Mouse (Mus musculus) Muller cell, postnatal 12 days (primary cell): Measurements from ENCODE around the gene Mrpl40.
A peak's percentile ranks its signal among the peaks of the same experiment; 100 is the strongest.
"Not testable (repeated sequence)": the region's sequence is repeated elsewhere in the genome, so short reads cannot be mapped to it uniquely, and the experiment has no call there.

Experiments
- DNase-seq: peaks from one replicate; pipeline ENCODE4 v3.0.0-alpha.2; 2015; ENCODE audit errors: inconsistent ontology term

The Mrpl40 gene

DNA sequence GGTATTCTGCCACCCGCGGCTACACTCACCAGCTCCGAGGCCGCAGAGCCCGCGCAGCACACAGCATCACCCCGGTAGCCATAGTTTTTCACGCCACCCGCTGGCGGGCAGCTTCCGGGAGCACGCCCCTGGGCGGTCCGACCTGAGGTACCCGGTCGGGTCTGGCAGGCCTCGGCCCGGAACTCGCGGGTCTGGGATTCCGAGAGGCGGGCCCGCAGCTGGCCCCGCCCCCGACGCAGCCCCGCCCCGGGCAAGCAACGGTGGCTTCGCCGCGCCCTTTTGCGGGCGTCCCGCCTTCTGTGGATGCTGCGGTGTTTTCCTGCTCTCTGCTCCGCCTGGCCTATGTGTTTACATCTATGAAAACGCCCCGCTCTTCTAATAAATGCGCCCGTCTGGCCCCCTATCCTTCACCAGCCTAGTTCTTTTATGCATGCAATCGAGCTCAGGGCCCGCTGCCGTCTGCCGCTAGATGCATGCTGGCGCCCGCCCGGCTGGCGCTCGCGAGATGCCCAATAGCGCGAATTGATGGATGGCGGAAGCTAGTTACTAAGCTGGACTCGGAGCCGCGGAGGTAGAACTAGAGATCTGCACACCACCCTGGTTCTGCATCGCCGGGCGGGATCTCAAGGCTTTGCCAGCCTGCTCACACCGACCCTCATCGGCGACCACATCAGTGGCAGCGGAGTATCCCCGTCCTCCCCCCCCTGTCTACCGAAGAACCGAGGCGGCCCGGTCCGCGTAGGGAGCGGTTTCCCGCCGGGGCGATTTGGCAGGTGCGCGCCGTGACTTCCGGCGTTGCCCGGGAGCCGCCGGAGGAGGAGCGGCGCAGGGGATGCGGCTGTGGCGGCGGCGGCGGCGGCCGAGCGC lies at the start of gene Mrpl40, which contains the start of gene Hira:
Gene Mrpl40 (minus strand): TSS at position 421 of the 867 bp plus-strand sequence.
Gene Hira (plus strand): TSS at position 596 of the 867 bp plus-strand sequence.
- DNase-seq, result peak; percentile 97

DNA sequence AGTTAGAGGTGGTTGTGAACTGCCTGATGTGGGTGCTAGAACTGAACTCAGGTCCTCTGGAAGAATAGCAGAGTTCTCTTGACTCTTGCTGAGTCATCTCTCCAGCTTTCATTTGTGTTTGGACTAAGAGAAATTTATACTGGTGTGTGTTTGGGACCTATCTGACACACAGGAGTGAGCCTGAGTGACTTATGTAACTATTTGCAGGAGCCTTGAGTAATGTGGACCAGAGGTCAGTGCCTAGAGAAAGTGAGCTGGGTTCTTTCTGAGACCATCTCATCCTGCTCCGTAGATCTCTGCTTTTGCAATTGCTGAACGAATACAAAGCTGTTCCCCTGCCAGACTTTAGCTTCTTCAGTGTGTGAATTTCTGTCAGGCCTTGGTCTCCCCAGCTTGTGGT lies 45.1 kb upstream of the Mrpl40 start:
- no peak for DNase-seq

DNA sequence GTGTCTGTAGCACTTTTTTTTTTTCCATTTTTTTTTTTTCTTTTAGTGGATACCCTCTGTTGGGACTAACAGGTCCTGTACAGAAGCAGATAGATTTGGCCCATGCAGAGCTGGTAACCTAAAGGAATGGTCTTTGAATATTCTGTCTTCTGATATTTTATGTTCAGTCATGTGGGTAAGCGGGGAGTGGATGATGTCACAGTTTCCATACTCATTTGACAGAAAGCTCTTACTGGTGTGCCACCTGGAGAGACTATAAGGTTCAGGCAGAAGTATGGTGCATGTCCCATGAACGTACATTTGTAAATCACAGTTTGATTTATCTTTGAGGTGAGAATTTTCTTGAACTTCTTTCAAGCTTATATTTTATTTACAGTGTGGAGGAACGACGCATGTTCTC lies 39.4 kb upstream of the Mrpl40 start:
- DNase-seq, result no peak

DNA sequence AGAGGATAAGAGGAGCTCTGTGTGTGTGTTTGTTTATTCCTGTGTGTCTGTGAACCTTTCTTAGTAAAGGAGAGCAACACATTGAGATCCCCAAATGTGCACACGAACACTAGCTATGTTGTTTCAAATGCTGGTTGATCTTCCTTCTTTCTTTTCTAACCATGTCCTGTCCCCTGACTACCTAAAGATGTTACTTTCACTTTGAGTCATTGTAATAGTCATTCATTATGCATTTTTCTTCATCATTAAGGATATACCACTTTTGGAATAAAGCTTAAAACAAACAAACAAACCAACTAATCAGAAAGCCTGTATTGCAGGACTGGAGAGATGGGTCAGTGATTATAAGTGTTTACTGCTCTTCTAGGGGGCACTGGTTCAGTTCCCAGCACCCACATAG lies 29.0 kb upstream of the Mrpl40 start:
- DNase-seq, result no peak

DNA sequence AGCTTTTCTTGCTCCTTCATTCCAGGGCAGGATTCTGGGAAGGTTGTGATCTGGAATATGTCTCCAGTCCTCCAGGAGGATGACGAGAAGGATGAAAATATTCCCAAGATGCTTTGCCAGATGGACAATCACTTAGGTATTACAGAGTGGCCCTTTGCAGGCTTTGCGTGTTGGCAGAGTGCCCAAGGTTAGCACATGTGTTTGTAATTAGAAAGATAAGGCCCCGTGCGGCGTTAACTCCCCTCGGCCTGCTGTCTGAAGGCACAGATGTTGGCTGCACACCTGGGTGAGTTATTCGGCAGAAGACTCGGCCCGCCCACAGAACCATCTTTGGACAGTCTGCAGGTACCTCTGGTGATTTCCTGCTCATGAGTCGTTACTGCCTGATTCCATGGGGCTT lies 19.8 kb upstream of the Mrpl40 start:
- DNase-seq, result no peak

GRCm38 (mm10) chr16:18895249-18895648 lies 18.6 kb upstream of the Mrpl40 start:
- DNase-seq, result no peak

- DNase-seq, result no peak
Observed at GRCm38 (mm10) chr16:18893840-18894372, 17.2 kb upstream of the Mrpl40 start.

DNA sequence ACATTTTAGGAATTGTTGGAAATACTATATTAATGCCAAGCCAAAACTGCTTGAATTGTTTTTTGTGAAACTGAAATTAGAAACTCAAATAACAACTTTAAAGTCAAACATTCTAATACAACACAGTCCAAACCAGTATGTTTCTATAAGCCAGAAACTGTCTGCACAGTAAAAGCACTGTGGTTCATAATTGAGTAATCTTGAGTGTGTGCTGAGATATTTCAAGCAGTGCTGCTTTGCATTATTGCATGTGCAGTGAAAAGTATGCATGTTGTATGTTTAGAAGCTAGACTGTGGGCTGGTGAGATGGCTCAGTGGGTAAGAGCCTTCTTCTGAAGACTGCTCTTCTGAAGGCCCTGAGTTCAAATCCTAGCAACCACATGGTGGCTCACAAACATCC lies 7.4 kb upstream of the Mrpl40 start:
- no peak for DNase-seq

DNA sequence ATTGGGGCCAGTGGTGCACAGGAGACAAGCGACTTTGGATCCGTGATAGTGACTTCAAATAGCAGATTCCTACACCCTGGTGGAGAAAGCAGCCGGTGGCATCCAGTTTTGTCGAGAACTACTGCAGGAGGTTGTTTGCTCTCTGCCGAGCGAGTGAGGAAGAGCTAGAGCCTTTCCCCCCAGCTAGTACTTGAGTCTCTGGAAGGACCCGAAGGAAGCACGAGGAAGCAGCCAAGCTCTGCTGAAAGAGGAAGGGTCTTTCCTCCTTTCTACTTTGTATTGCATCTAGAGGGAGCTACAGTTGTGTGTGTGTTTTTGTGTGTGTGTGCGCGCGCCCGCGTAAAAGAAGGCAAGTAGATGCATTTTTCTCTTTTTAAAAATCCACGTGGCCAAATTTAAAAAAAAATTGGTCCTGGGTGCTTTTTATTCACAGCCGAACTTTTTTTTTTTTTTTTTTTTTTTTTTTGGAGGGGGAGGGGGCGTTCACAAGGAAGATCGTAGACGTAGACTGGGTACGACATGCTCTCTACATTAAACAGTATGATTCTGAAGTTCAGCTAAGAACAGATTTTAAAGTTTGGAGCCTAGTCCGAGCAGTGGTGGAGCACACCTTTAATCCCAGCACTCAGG lies 1.5 kb upstream of the Mrpl40 start:
- DNase-seq, result no peak

DNA sequence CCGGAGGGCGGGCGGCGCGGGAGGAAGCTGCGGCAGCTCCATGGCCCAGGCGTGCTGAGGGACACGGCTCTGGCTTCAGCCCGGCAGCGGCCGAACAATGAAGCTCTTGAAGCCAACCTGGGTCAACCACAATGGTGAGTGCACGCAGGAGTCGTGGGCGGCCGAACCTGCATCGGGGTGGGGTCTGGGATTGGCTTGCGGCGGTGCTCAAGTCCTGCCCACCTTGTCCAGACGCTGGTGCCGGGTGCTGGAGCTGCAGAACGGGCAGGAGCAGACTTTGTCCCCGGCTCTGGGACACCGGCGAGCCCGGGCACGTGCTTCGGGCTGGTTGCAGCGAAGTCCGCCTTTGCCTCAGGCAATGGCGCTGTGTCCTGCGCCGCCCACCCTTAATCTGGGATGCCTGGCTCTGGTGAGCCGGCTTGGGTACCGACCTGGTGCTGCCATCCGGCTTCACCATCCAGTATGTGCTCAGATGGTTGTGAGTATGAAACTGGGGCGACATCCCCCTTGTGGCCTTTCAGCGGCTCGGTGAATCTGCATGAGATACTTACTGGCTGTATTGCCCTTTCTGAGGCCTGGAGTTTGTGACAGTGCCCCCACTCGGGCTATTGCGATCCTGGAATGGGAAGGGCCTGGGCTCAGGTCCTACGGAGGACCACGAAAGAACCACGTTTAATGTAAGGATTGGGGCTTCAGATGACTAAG lies 876 bp upstream of the Mrpl40 start:
- peak; percentile 81 for DNase-seq

GRCm38 (mm10) chr16:18876091-18876441 lies 596 bp downstream of the Mrpl40 start:
- no peak for DNase-seq

DNA sequence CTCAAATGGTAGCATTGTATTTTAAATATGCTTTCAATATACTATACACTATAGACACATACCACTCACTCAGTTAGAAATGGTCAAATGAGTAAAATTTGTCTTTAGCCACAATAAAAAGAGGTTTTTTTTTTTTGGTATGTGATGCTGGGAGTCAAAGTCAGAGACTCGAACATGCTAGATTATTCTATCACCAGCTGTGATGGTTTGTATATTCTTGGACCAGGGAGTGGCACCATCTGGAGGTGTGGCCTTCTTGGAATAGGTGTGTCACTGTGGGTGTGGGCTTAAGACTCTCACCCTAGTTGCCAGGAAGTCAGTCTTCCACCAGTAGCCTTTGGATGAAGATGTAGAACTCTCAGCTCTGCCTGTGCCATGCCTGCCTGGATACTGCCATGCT lies 6.2 kb downstream of the Mrpl40 start:
- not testable (repeated sequence) for DNase-seq

GRCm38 (mm10) chr16:18860186-18860585 lies 16.5 kb downstream of the Mrpl40 start:
- peak; percentile 95 for DNase-seq

DNA sequence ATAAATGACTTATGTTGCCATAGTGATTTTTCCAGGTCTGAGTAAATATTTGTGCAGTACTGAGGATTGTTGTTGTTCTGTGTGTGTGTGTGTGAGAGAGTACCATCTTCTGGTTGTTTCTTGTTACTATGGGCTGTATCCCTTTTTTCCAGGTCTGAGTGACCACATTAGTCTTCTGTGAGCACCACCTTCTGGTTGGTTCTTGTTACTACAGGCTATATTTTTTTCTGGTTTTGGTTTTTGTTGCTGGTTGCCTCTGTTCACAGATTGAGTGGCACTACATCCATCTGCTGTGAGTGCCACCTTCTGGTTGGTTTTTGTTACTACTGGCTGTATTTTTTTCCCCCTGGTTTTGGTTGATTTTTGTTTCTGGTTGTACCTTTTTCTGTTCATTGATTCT lies 18.1 kb downstream of the Mrpl40 start:
- peak; percentile 27 for DNase-seq

- DNase-seq, result not testable (repeated sequence)
Observed at GRCm38 (mm10) chr16:18849521-18850190, 27.0 kb downstream of the Mrpl40 start.

DNA sequence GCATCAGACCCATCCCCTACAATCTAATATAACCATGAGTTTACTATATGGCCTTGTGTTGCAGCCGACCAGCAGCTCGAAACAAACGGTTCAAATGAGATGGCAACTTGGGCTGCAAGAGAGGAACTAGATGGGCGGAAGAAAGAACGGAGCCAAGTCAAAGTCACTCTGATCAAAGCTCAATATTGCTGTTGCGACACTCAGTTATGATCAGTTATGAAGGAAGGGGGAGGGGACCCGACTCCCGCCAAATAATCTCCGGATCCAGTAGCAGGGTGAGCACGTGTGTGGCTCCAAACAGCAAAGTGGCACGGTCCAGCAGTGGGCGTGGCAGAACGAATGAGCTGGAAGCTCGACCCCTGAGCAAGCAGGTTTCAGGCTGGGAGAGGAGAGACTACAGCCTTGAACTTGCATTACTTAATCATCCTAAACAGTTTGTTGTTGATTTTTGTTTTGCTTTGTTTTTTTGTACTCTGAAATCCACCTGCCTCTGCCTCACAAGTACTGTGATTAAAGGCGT lies 30.3 kb downstream of the Mrpl40 start:
- DNase-seq, result no peak

GRCm38 (mm10) chr16:18838346-18838745 lies 38.3 kb downstream of the Mrpl40 start:
- DNase-seq, result no peak

DNA sequence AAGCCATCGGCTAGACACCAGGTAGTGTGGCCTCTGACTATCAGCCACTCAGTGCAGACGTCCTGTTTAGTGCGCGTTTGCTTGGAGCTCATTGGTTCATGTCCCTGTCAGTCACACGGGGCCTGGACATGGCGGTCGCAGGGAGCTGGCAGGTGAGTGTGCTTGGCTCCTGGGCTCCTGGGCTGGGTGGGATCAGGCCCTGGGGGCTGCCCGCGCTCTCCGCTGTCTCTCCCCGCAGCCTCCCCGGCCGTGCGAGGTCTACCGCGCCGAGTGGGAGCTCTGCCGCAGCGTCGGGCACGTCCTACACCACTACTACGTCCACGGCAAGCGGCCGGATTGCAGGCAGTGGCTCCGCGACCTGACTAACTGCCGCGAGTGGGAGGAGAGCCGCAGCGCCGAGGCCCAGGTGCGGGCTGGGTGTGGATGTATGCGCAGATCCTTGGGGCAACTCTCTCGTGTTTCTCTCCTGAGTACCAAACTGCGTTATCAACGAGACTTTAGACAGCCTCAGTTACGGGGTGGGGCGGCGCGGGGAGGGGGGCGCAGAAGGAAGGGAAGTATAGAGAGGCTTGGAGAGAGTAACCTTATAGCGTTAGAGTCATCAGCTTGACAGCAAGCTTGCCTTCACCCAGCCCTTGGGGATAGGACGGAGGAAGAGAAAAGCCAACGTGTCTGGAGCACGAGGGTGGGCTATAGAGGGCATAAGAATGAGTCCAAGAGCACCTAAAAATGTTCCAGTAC lies 40.0 kb downstream of the Mrpl40 start, which contains the start of the genes 2510002D24Rik and Gm28539:
Gene 2510002D24Rik (plus strand): TSS at position 111 of the 741 bp plus-strand sequence.
Gene Gm28539 (plus strand): TSS at position 117 of the 741 bp plus-strand sequence.
- DNase-seq, result peak; percentile 88

- no peak for DNase-seq
Observed at GRCm38 (mm10) chr16:18836073-18836467, 40.6 kb downstream of the Mrpl40 start.

- no peak for DNase-seq
Observed at GRCm38 (mm10) chr16:18833486-18833885, 43.2 kb downstream of the Mrpl40 start.

GRCm38 (mm10) chr16:18829102-18829501 lies 47.6 kb downstream of the Mrpl40 start:
- no peak for DNase-seq
